Mouse (Mus musculus) erythroblast, embryonic 14.5 days (primary cell): ENCODE measurements at regions not wholly inside any gene's neighbourhood (a gene's known extent, or its start where the extent isn't known, plus 50 kb on each side); places are given as distances from the start of the nearest gene placed in this dataset.

Experiments used
- H3K27me3 ChIP-seq: 2 replicates; pipeline ENCODE4 v1.6.1; 2012; ENCODE audit warnings: inconsistent platforms; ENCODE audit not compliant: control insufficient read depth
- H3K36me3 ChIP-seq: 2 replicates; pipeline ENCODE4 v1.6.1; 2012; ENCODE audit warnings: mild to moderate bottlenecking, inconsistent platforms; ENCODE audit not compliant: control insufficient read depth
- H3K4me1 ChIP-seq: 2 replicates; pipeline ENCODE4 v1.6.1; 2012; ENCODE audit warnings: inconsistent platforms; ENCODE audit not compliant: control insufficient read depth
- H3K4me3 ChIP-seq: replicated peaks from 2 replicates; pipeline ENCODE3; 2012; ENCODE audit warnings: moderate library complexity, mild to moderate bottlenecking, inconsistent platforms
- H3K9me3 ChIP-seq: 2 replicates; pipeline ENCODE4 v1.6.1; 2012; ENCODE audit warnings: low read length, inconsistent platforms, mixed read lengths; ENCODE audit not compliant: control insufficient read depth
- GATA1 ChIP-seq: IDR thresholded peaks from 2 replicates; pipeline ENCODE4 v1.6.1; 2012; ENCODE audit warnings: low read length, inconsistent platforms, mixed read lengths
- TAL1 ChIP-seq: IDR thresholded peaks from 3 replicates; pipeline ENCODE4 v1.6.1; 2012; ENCODE audit warnings: low read length, inconsistent platforms, mixed read lengths

- H3K36me3 ChIP-seq = no peaks in the 10 kb centered on the region
- H3K9me3 ChIP-seq = peaks cover 38% of the 10 kb centered on the region
- TF ChIP-seq TAL1 (no peak), GATA1 (no peak)
- H3K4me3 ChIP-seq = no peak overlapping the region
- H3K4me1 ChIP-seq = no peaks in the 10 kb centered on the region
- H3K27me3 ChIP-seq = no peaks in the 10 kb centered on the region
Observed at GRCm38 (mm10) chr5:101085199-101085598, 239.7 kb downstream of the Gpat3 start.

DNA sequence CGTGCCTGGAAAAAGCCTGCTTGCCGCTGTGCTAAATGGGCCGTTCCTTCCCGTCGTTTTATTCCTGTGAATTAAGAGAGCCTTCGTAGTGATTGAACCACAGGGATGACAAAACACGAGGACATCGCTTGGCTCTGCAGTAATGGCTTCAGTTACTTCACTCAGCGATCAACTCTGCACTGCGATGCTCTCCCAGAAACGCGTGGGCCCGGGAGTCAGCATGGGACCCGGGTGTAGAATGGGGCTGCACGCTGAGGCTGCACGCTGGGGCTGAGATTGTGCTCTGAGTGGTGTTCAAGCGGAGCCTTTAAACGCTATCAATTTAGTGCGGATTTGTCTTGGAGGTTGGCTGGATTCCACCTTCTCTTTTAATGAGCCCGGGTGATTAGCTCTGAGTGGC is 237.1 kb downstream of the Gpat3 start:
- H3K36me3 ChIP-seq = no peaks in the 10 kb centered on the region
- no peak overlapping the region for H3K4me3 ChIP-seq
- no peaks in the 10 kb centered on the region for H3K4me1 ChIP-seq
- peaks cover 31% of the 10 kb centered on the region for H3K9me3 ChIP-seq
- no peaks in the 10 kb centered on the region for H3K27me3 ChIP-seq
- TF ChIP-seq GATA1 = no peak
- no peak for TF ChIP-seq TAL1

DNA sequence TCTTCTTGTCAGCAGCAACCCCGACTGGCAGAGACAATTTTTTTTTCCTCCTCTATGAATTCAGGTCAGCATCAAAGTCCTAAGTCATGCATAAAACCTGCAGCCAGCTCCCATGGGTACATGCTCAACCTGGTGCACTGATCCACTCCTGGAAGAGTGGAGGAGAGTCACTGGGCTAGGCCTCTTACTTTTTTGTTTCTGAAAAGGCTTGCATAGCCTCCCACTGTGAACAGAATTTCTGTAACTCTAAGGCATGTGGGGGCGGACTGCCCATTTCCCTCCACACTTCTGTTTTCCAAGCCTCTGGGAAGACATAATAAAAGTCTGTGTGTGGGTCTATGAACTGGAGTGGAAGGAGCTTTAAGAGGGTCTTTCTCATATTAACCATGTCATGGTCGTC is 218.8 kb downstream of the Gpat3 start:
- H3K36me3 ChIP-seq = no peaks in the 10 kb centered on the region
- no peak overlapping the region for H3K4me3 ChIP-seq
- no peaks in the 10 kb centered on the region for H3K27me3 ChIP-seq
- no peaks in the 10 kb centered on the region for H3K4me1 ChIP-seq
- peaks cover 46% of the 10 kb centered on the region for H3K9me3 ChIP-seq
- no peak for TF ChIP-seq TAL1
- no peak for TF ChIP-seq GATA1

GRCm38 (mm10) chr5:101063254-101063653 is 217.7 kb downstream of the Gpat3 start:
- H3K9me3 ChIP-seq = peaks cover 44% of the 10 kb centered on the region
- TF ChIP-seq TAL1 = no peak
- no peak for TF ChIP-seq GATA1
- H3K4me3 ChIP-seq = no peak overlapping the region
- no peaks in the 10 kb centered on the region for H3K4me1 ChIP-seq
- H3K27me3 ChIP-seq = no peaks in the 10 kb centered on the region
- H3K36me3 ChIP-seq = no peaks in the 10 kb centered on the region

DNA sequence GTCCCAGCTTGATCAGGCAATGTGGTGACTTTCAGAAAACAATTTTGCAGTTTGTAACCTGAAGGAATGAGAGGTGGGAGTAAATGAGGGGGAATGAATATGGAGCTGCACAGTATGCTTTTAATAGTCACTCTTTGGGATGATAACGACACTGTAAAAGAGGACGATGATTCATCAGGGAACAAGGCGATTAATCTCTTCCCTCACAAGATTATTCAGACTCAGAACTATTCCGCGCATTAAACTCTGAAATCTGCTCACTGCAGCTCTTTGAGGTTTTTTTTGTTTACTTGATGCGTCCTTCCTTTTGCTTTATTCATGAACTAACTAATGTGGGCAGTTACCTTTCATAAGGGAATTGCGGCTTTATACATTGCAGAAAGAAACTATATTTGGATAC is 206.1 kb downstream of the Gpat3 start:
- H3K9me3 ChIP-seq = peaks cover 16% of the 10 kb centered on the region
- no peak overlapping the region for H3K4me3 ChIP-seq
- no peaks in the 10 kb centered on the region for H3K4me1 ChIP-seq
- H3K27me3 ChIP-seq = no peaks in the 10 kb centered on the region
- H3K36me3 ChIP-seq = no peaks in the 10 kb centered on the region
- no peak for TF ChIP-seq TAL1
- TF ChIP-seq GATA1 = no peak

GRCm38 (mm10) chr5:101040488-101040887 is 195.0 kb downstream of the Gpat3 start:
- Histone ChIP-seq H3K27me3 (no peaks in the 10 kb centered on the region), H3K9me3 (peaks cover 32% of the 10 kb centered on the region), H3K4me1 (no peaks in the 10 kb centered on the region), H3K36me3 (no peaks in the 10 kb centered on the region), H3K4me3 (no peak overlapping the region)
- TF ChIP-seq GATA1 (no peak), TAL1 (no peak)

- Histone ChIP-seq H3K27me3 (no peaks in the 10 kb centered on the region), H3K4me3 (no peak overlapping the region)
- TF ChIP-seq TAL1 = no peak
Observed at GRCm38 (mm10) chr5:101032968-101033367, 187.5 kb downstream of the Gpat3 start.

GRCm38 (mm10) chr5:101032147-101032900 is 186.8 kb downstream of the Gpat3 start:
- peaks cover 14% of the 10 kb centered on the region; the same call in 1 of the 2 replicates for H3K9me3 ChIP-seq
- no peaks in the 10 kb centered on the region for H3K4me1 ChIP-seq
- TF ChIP-seq GATA1 (no peak), TAL1 (no peak)
- H3K27me3 ChIP-seq = no peaks in the 10 kb centered on the region
- H3K36me3 ChIP-seq = no peaks in the 10 kb centered on the region
- H3K4me3 ChIP-seq = no peak overlapping the region

More at GRCm38 (mm10) chr5:101032968-101033367, 187.5 kb downstream of the Gpat3 start:
- H3K9me3 ChIP-seq = peaks cover 14% of the 10 kb centered on the region; the same call in 1 of the 2 replicates
- H3K36me3 ChIP-seq = no peaks in the 10 kb centered on the region
- no peaks in the 10 kb centered on the region for H3K4me1 ChIP-seq

DNA sequence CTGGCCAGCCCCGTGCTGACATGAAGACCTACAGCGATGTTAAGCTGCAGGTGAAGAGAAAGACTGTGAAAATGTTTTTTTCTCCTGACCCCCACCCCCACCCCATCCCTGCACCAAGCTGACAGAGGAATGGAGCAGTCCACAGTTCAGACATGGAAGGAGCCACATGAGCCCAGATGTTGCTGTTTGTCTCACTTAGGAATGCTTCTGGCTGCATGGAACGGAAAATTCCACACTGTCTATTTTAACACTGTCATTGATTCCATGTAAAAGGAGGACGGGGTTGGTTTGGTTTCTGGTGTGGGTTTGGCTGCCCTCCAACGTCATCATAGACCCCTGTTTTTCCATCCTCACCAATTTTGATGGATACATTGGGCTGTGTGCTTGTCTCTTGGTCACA is 179.3 kb downstream of the Gpat3 start:
- Histone ChIP-seq H3K4me3 (no peak overlapping the region), H3K36me3 (no peaks in the 10 kb centered on the region), H3K4me1 (no peaks in the 10 kb centered on the region), H3K9me3 (no peaks in the 10 kb centered on the region; the same call in 1 of the 2 replicates), H3K27me3 (no peaks in the 10 kb centered on the region)
- TF ChIP-seq TAL1 = no peak
- no peak for TF ChIP-seq GATA1
